Mouse (Mus musculus) embryonic facial prominence, embryonic 12.5 days (tissue): Measurements from ENCODE around the gene Dync2li1. TPM values are rescaled to one million over a fixed set of nuclear protein-coding genes. Genes with fewer than 3 reads are reported as not detected.

Source experiments
- ATAC-seq: fragments of 200-750 bp; cut with Nextera tagmentation; 2 replicates; pipeline ENCODE4 v1.8.0; 2017; ENCODE audit not compliant: insufficient number of reproducible peaks, insufficient read depth, low FRiP score, low TSS enrichment
- H3K27ac ChIP-seq: fragments of 300-500 bp; sonication (generic); 2 replicates; pipeline ENCODE4 v1.5.1; 2016; ENCODE audit warnings: mild to moderate bottlenecking
- H3K27me3 ChIP-seq: fragments of 300-500 bp; sonication (generic); 2 replicates; pipeline ENCODE4 v1.6.1; 2016; ENCODE audit warnings: mild to moderate bottlenecking, moderate library complexity
- H3K36me3 ChIP-seq: fragments of 300-500 bp; sonication (generic); 2 replicates; pipeline ENCODE4 v1.6.1; 2016; ENCODE audit warnings: mild to moderate bottlenecking
- H3K4me1 ChIP-seq: fragments of 300-500 bp; sonication (generic); 2 replicates; pipeline ENCODE4 v1.6.1; 2016
- H3K4me2 ChIP-seq: fragments of 300-500 bp; sonication (generic); replicated peaks from 2 replicates; pipeline ENCODE4 v1.6.1; 2016; ENCODE audit warnings: mild to moderate bottlenecking, moderate library complexity
- H3K4me3 ChIP-seq: fragments of 300-500 bp; sonication (generic); 2 replicates; pipeline ENCODE4 v1.5.1; 2016; ENCODE audit warnings: mild to moderate bottlenecking
- H3K9ac ChIP-seq: fragments of 300-500 bp; sonication (generic); 2 replicates; pipeline ENCODE4 v1.6.1; 2016; ENCODE audit warnings: mild to moderate bottlenecking, moderate library complexity
- H3K9me3 ChIP-seq: fragments of 300-500 bp; sonication (generic); 2 replicates; pipeline ENCODE4 v1.6.1; 2016; ENCODE audit warnings: mild to moderate bottlenecking, moderate library complexity
- WGBS: fragments of 180-500 bp; shearing (Covaris S2); methylation state at CpG from one replicate; pipeline ENCODE4 v1.1.7; 2016; 5-methylcytosine and 5-hydroxymethylcytosine counted together
- polyA plus RNA-seq: library from polyadenylated mRNA; unstranded; fragments of >200 nt; fragmentation: Nextera tagmentation; extraction: Ambion mirVana; gene quantifications from 2 replicates; pipeline ENCODE4 v1.2.1, GENCODE M21; 2016

Dync2li1 gene
- 38.4 and 39.7 TPM in 2 replicates for polyA plus RNA-seq

GRCm38 (mm10) chr17:84626276-84626856 lies at the start of gene Dync2li1:
TSS of gene Dync2li1 (plus strand) at chr17:84626496.
- no peaks in the 10 kb centered on the region for H3K27me3 ChIP-seq
- WGBS: under 1% methylated on average over 25 of the region's 25 CpGs
- no peaks in the 10 kb centered on the region for H3K36me3 ChIP-seq
- H3K9ac ChIP-seq: peak within 1 kb of the TSS; percentile 58
- peak within 1 kb of the TSS; percentile 78 for H3K4me2 ChIP-seq
- H3K27ac ChIP-seq: peak within 1 kb of the TSS; percentile 69
- 0 out of 2 replicates have a peak, but pooled peaks cover 6% of the 10 kb centered on the region for H3K9me3 ChIP-seq
- peak within 1 kb of the TSS; percentile 61 for H3K4me3 ChIP-seq
- ATAC-seq: peak; percentile 88
- peaks cover 7% of the 10 kb centered on the region for H3K4me1 ChIP-seq

GRCm38 (mm10) chr17:84576621-84577293 lies 49.5 kb upstream of the Dync2li1 start:
- ATAC-seq: no peak
- Histone ChIP-seq H3K27me3 (no peaks in the 10 kb centered on the region), H3K4me2 (no peak overlapping the region), H3K4me1 (peaks cover 7% of the 10 kb centered on the region; the same call in 1 of the 2 replicates), H3K9ac (no peak overlapping the region), H3K9me3 (no peaks in the 10 kb centered on the region), H3K27ac (no peak overlapping the region), H3K36me3 (0 out of 2 replicates have a peak, but pooled peaks cover 4% of the 10 kb centered on the region), H3K4me3 (no peak overlapping the region)
- 54% methylated on average over 16 of the region's 16 CpGs for WGBS

GRCm38 (mm10) chr17:84579249-84579648 lies 47.0 kb upstream of the Dync2li1 start:
- Histone ChIP-seq H3K9ac (no peak overlapping the region), H3K36me3 (0 out of 2 replicates have a peak, but pooled peaks cover 4% of the 10 kb centered on the region), H3K4me1 (peaks cover 12% of the 10 kb centered on the region; the same call in 1 of the 2 replicates), H3K4me2 (no peak overlapping the region), H3K27ac (no peak overlapping the region), H3K27me3 (no peaks in the 10 kb centered on the region), H3K9me3 (no peaks in the 10 kb centered on the region), H3K4me3 (no peak overlapping the region)
- WGBS: 74% methylated on average over 8 of the region's 8 CpGs
- no peak for ATAC-seq

- H3K27ac ChIP-seq: no peak overlapping the region
- WGBS: 83% methylated on average over 10 of the region's 10 CpGs
- H3K4me2 ChIP-seq: no peak overlapping the region
- H3K9ac ChIP-seq: no peak overlapping the region
- H3K27me3 ChIP-seq: no peaks in the 10 kb centered on the region
- no peaks in the 10 kb centered on the region for H3K9me3 ChIP-seq
- H3K4me1 ChIP-seq: peaks cover 12% of the 10 kb centered on the region; the same call in 1 of the 2 replicates
- H3K36me3 ChIP-seq: 0 out of 2 replicates have a peak, but pooled peaks cover 4% of the 10 kb centered on the region
- no peak overlapping the region for H3K4me3 ChIP-seq
- ATAC-seq: no peak
Measured at GRCm38 (mm10) chr17:84579817-84580216, 46.5 kb upstream of the Dync2li1 start.

- H3K27me3 ChIP-seq: no peaks in the 10 kb centered on the region
- H3K4me3 ChIP-seq: no peak overlapping the region
- H3K4me2 ChIP-seq: no peak overlapping the region
- 39% methylated on average over 8 of the region's 8 CpGs for WGBS
- H3K9ac ChIP-seq: no peak overlapping the region
- no peak for ATAC-seq
- H3K9me3 ChIP-seq: no peaks in the 10 kb centered on the region
- H3K36me3 ChIP-seq: 0 out of 2 replicates have a peak, but pooled peaks cover 4% of the 10 kb centered on the region
- peaks cover 12% of the 10 kb centered on the region; the same call in 1 of the 2 replicates for H3K4me1 ChIP-seq
- no peak overlapping the region for H3K27ac ChIP-seq
Measured at GRCm38 (mm10) chr17:84580821-84581220, 45.5 kb upstream of the Dync2li1 start.

- H3K27me3 ChIP-seq: no peaks in the 10 kb centered on the region
- no peak overlapping the region for H3K27ac ChIP-seq
- H3K4me2 ChIP-seq: no peak overlapping the region
- 0 out of 2 replicates have a peak, but pooled peaks cover 4% of the 10 kb centered on the region for H3K36me3 ChIP-seq
- H3K9ac ChIP-seq: no peak overlapping the region
- ATAC-seq: no peak
- H3K4me1 ChIP-seq: peaks cover 12% of the 10 kb centered on the region; the same call in 1 of the 2 replicates
- no peaks in the 10 kb centered on the region for H3K9me3 ChIP-seq
- no peak overlapping the region for H3K4me3 ChIP-seq
- WGBS: 56% methylated on average over 8 of the region's 8 CpGs
Measured at GRCm38 (mm10) chr17:84581740-84582414, 44.4 kb upstream of the Dync2li1 start.

- no peak overlapping the region for H3K4me3 ChIP-seq
- 51% methylated on average over 9 of the region's 9 CpGs for WGBS
Measured at GRCm38 (mm10) chr17:84584107-84584506, 42.2 kb upstream of the Dync2li1 start.

GRCm38 (mm10) chr17:84585104-84585503 lies 41.2 kb upstream of the Dync2li1 start:
- H3K36me3 ChIP-seq: peaks cover 10% of the 10 kb centered on the region
- no peak for ATAC-seq
- H3K27me3 ChIP-seq: no peaks in the 10 kb centered on the region
- 65% methylated on average over 8 of the region's 8 CpGs for WGBS
- no peaks in the 10 kb centered on the region for H3K9me3 ChIP-seq
- H3K9ac ChIP-seq: no peak overlapping the region
- no peak overlapping the region for H3K4me3 ChIP-seq
- peaks cover 12% of the 10 kb centered on the region; the same call in 1 of the 2 replicates for H3K4me1 ChIP-seq
- no peak overlapping the region for H3K27ac ChIP-seq
- no peak overlapping the region for H3K4me2 ChIP-seq

More at GRCm38 (mm10) chr17:84584107-84584506, 42.2 kb upstream of the Dync2li1 start:
- Histone ChIP-seq H3K4me2 (no peak overlapping the region), H3K27me3 (no peaks in the 10 kb centered on the region), H3K9ac (no peak overlapping the region), H3K4me1 (peaks cover 12% of the 10 kb centered on the region; the same call in 1 of the 2 replicates), H3K27ac (no peak overlapping the region), H3K9me3 (no peaks in the 10 kb centered on the region), H3K36me3 (0 out of 2 replicates have a peak, but pooled peaks cover 2% of the 10 kb centered on the region)
- ATAC-seq: no peak

- H3K9ac ChIP-seq: no peak overlapping the region
- ATAC-seq: no peak
- H3K4me1 ChIP-seq: no peaks in the 10 kb centered on the region
- H3K27me3 ChIP-seq: no peaks in the 10 kb centered on the region
- no peaks in the 10 kb centered on the region for H3K9me3 ChIP-seq
- H3K4me2 ChIP-seq: no peak overlapping the region
- no peak overlapping the region for H3K4me3 ChIP-seq
- H3K36me3 ChIP-seq: peaks cover 29% of the 10 kb centered on the region
- 95% methylated on average over 7 of the region's 7 CpGs for WGBS
- H3K27ac ChIP-seq: no peak overlapping the region
Measured at GRCm38 (mm10) chr17:84590065-84590464, 36.2 kb upstream of the Dync2li1 start.

- Histone ChIP-seq H3K4me1 (no peaks in the 10 kb centered on the region), H3K36me3 (peaks cover 31% of the 10 kb centered on the region), H3K27ac (no peak overlapping the region), H3K4me2 (no peak overlapping the region), H3K9me3 (no peaks in the 10 kb centered on the region), H3K9ac (no peak overlapping the region), H3K4me3 (no peak overlapping the region), H3K27me3 (no peaks in the 10 kb centered on the region)
- whole genome bisulfite sequencing: 89% methylated on average over 16 of the region's 16 CpGs
- ATAC-seq: no peak
Measured at GRCm38 (mm10) chr17:84591431-84592150, 34.7 kb upstream of the Dync2li1 start.

GRCm38 (mm10) chr17:84596015-84596441 lies 30.3 kb upstream of the Dync2li1 start:
- Histone ChIP-seq H3K4me2 (no peak overlapping the region), H3K9ac (no peak overlapping the region), H3K4me1 (peaks cover 13% of the 10 kb centered on the region), H3K4me3 (no peak overlapping the region), H3K36me3 (peaks cover 16% of the 10 kb centered on the region), H3K27me3 (no peaks in the 10 kb centered on the region), H3K27ac (peak overlapping the region; percentile 26; the same call in 1 of the 2 replicates), H3K9me3 (no peaks in the 10 kb centered on the region)
- 47% methylated on average over 10 of the region's 10 CpGs for WGBS
- no peak for ATAC-seq
